Mouse (Mus musculus) hematopoietic stem cell, adult 5-6 weeks (primary cell): ENCODE results near the gene Hsd17b14. TPM values are rescaled to one million over a fixed set of nuclear protein-coding genes. Genes with fewer than 3 reads are reported as not detected.
"Not testable (repeated sequence)": the region's sequence is repeated elsewhere in the genome, so short reads cannot be mapped to it uniquely, and the experiment has no call there.

Experiments
- ATAC-seq, 2 experiments: fragments of 125-278 bp in 1 of 2; replicated peaks in 1 of 2; 2 replicates each; pipeline ENCODE4 v1.8.0; 2016 to 2017; ENCODE audit warnings: inconsistent platforms in 2 of 2, mild to moderate bottlenecking in 2 of 2, moderate number of reproducible peaks in 2 of 2, low read depth in 1 of 2, moderate TSS enrichment in 1 of 2; ENCODE audit not compliant: low FRiP score in 2 of 2, poor library complexity in 2 of 2, severe bottlenecking in 2 of 2, insufficient read depth in 1 of 2, low TSS enrichment in 1 of 2
- total RNA-seq: library from RNA; stranded (forward); fragments of 172-1452, 232-1000 nt; gene quantifications from 2 replicates; pipeline ENCODE4 v1.2.3, GENCODE M21; 2017

The Hsd17b14 gene
- total RNA-seq, 1 experiment from 2014 or later: not detected

- peak; percentile 73 to 78 for ATAC-seq
These were observed 28.8 kb upstream of the Hsd17b14 start, which contains the start of the genes Ppp1r15a and Plekha4 for GRCm38 (mm10) chr7:45525809-45526473. Ppp1r15a (minus strand) TSS chr7:45526268. Plekha4 (plus strand) TSS chr7:45526330.

- no peak for ATAC-seq
These were observed 28.1 kb upstream of the Hsd17b14 start for GRCm38 (mm10) chr7:45526474-45527120.

DNA sequence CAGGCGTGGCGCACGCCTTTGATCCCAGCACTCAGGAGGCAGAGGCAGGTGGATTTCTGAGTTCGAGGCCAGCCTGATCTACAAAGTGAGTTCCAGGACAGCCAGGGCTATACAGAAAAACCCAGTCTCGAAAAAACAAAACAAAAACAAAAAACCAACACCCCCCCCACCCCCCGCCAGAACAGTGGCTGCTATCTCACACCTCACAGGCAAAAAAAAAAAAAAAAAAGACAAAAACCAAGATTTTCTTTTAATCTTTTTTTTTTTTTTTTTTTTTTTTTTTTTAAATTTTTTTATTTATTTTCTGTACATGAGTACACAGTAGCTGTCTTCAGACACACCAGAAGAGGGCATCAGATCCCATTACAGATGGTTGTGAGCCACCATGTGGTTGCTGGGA lies 27.5 kb upstream of the Hsd17b14 start:
- ATAC-seq: not testable (repeated sequence)

GRCm38 (mm10) chr7:45529461-45529860 lies 25.2 kb upstream of the Hsd17b14 start:
- peak in 1 of 2 experiments; percentile 8; a peak in 1 of 4 replicates for ATAC-seq

- no peak for ATAC-seq
These were observed 24.1 kb upstream of the Hsd17b14 start for GRCm38 (mm10) chr7:45530643-45531042.

GRCm38 (mm10) chr7:45535676-45536075 lies 19.0 kb upstream of the Hsd17b14 start:
- ATAC-seq: no peak

GRCm38 (mm10) chr7:45537602-45538001 lies 17.1 kb upstream of the Hsd17b14 start:
- ATAC-seq: no peak

DNA sequence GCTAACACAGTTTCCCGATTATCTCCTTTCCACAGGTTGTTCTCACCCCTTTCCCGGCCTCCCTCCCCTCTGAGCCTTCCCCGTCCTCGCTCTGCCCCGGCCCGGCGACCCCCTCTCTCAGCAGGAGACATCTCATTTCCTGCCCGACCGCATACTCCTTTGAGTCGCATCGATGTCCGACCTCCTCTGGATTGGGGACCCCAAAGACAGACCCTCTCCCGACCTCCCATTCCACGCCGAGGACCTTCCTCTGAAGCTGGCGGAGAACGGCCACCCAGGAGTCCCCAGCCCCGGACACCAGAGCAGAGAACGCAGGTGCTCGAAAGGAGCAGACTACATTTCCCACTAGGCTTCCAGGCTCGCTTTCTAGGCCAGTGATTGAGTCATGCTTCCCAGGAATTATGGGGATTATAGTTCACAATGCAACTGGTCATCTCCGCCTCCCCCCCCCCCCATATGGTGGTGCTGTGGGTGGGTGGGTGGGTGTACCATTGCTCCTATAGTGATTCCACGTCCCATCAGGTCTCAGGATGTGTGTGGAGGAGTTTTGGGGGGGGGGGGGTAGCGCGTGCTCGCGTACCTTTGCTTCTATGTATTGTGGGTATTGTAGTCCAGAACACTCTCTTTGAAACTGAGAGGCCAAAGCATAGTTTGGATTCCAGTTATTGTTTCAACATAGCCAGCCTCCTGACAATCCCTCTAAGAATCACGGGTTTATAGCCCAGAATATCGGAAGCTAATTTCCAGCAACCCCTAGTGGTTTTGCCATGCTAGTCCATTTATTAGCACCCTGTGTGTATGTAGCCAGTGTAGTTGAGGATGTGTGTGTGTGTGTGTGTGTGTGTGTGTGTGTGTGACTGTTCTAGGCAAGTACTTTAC lies 16.3 kb upstream of the Hsd17b14 start:
- ATAC-seq: peak; percentile 32 to 51; a peak in 3 of 4 replicates

DNA sequence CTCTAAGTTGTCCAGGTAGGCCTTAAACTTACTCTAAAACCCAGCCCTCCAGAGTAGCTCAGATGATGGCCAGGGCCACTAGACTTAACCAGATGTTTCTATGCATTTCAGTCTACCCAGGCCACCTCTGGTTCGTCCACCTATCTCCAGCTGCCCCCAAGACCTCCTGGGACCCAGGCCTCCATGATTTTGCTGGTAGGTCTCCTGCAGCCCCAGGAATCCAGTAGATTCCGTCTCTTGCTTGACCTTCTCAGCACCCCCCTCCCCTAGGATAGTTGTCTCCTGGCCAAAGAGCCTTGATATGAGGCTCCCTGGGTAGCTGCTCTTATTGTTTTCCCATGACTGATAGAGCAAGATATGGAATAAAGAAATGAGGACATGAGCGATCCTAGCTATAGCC lies 15.6 kb upstream of the Hsd17b14 start:
- ATAC-seq: no peak

- no peak for ATAC-seq
These were observed 14.5 kb upstream of the Hsd17b14 start for GRCm38 (mm10) chr7:45540213-45540612.

GRCm38 (mm10) chr7:45544525-45544924 lies 10.2 kb upstream of the Hsd17b14 start:
- ATAC-seq: no peak

GRCm38 (mm10) chr7:45549641-45550436 lies 4.9 kb upstream of the Hsd17b14 start:
- no peak for ATAC-seq

- ATAC-seq: no peak
These were observed 3.7 kb upstream of the Hsd17b14 start for GRCm38 (mm10) chr7:45550821-45551511.

GRCm38 (mm10) chr7:45551512-45551883 lies 3.2 kb upstream of the Hsd17b14 start:
- ATAC-seq: no peak

DNA sequence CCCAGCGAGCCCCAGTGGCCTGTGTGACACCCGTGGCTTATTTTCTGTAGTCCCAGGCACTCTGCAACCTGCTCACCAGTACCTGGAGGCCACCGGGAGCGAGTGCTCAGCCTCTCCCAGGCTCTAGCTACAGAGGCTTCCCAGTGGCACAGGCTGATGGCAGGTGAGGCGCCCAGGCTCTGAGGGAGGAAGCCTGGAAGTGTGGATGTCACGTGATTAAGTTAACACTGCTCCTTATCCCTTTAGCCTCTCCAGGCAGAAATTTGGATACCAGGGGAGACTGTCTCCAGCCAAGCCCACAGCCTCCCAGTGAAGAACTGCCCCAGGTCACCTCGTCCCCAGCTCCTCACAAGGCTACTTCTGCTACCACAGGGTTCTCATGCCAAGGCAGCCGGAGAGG lies 1.2 kb upstream of the Hsd17b14 start:
- no peak for ATAC-seq

DNA sequence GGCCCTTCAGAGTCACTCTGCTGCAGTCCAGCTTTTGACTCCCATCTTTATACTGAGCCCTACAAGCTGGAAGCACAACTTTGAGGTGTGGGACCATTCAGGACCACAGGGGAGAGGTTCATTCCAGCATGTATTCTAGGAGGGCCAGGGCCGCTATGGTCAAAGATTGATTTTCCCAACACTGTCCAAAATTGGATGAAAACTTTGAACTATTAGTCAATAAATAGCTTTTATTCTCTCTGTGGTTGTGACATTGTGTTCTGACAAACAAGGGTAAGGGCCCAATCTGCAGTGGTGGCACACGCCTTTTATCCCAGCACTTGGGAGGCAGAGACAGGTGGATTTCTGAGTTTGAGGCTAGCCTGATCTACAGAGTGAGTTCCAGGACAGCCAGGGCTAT lies 703 bp upstream of the Hsd17b14 start:
- ATAC-seq: no peak

- peak; percentile 80 to 81 for ATAC-seq
These were observed 1.1 kb downstream of the Hsd17b14 start for GRCm38 (mm10) chr7:45555787-45556186.
